Mouse (Mus musculus): ENCODE data around the gene Saysd1. TPM values are rescaled to one million over a fixed set of nuclear protein-coding genes. Genes with fewer than 3 reads are reported as not detected.
A peak's percentile ranks its signal among the peaks of the same experiment; 100 is the strongest.

The Saysd1 gene
- polyA plus RNA-seq, 1 experiment from 2014 or later, result 21.5 TPM

GRCm38 (mm10) chr14:20169251-20169650 is 30.9 kb upstream of the Saysd1 start:
- Histone ChIP-seq H3K4me2 (ENCODE audit: low read depth, low read length) (no peak overlapping the region), H3K36me3 (ENCODE audit: control insufficient read depth, insufficient read depth, low read length) (no peaks in the 10 kb centered on the region), H3K4me1 (ENCODE audit: control insufficient read depth, insufficient read depth, low read length) (peaks cover 28% of the 10 kb centered on the region), H3K9me3 (ENCODE audit: control insufficient read depth, low read length) (no peaks in the 10 kb centered on the region), H3K9ac (ENCODE audit: low read depth, low read length) (no peak overlapping the region), H3K4me3 (ENCODE audit: low read length) (no peak overlapping the region), H3K27ac (ENCODE audit: low read length) (no peak overlapping the region), H3K27me3 (replicated peaks; ENCODE audit: control insufficient read depth, insufficient read depth, low read length) (no peaks in the 10 kb centered on the region)
- no peak for ATAC-seq
- 90% methylated on average over 4 of the region's 4 CpGs for WGBS

- no peak overlapping the region for H3K27ac ChIP-seq (ENCODE audit: low read length)
- no peak overlapping the region for H3K9ac ChIP-seq (ENCODE audit: low read depth, low read length)
- no peaks in the 10 kb centered on the region for H3K36me3 ChIP-seq (ENCODE audit: control insufficient read depth, insufficient read depth, low read length)
- H3K27me3 ChIP-seq (replicated peaks; ENCODE audit: control insufficient read depth, insufficient read depth, low read length), result no peaks in the 10 kb centered on the region
- H3K4me1 ChIP-seq (ENCODE audit: control insufficient read depth, insufficient read depth, low read length), result peaks cover 30% of the 10 kb centered on the region
- H3K9me3 ChIP-seq (ENCODE audit: control insufficient read depth, low read length), result no peaks in the 10 kb centered on the region
- no peak for ATAC-seq
- WGBS, result 90% methylated on average over 1 of the region's 1 CpGs
- H3K4me3 ChIP-seq (ENCODE audit: low read length), result no peak overlapping the region
- H3K4me2 ChIP-seq (ENCODE audit: low read depth, low read length), result no peak overlapping the region
These were observed 30.1 kb upstream of the Saysd1 start for GRCm38 (mm10) chr14:20168478-20168877.

GRCm38 (mm10) chr14:20168054-20168453 is 29.7 kb upstream of the Saysd1 start:
- Histone ChIP-seq H3K9ac (ENCODE audit: low read depth, low read length) (no peak overlapping the region), H3K27ac (ENCODE audit: low read length) (no peak overlapping the region), H3K9me3 (ENCODE audit: control insufficient read depth, low read length) (no peaks in the 10 kb centered on the region), H3K4me2 (ENCODE audit: low read depth, low read length) (no peak overlapping the region), H3K27me3 (replicated peaks; ENCODE audit: control insufficient read depth, insufficient read depth, low read length) (no peaks in the 10 kb centered on the region), H3K4me3 (ENCODE audit: low read length) (no peak overlapping the region), H3K4me1 (ENCODE audit: control insufficient read depth, insufficient read depth, low read length) (peaks cover 33% of the 10 kb centered on the region), H3K36me3 (ENCODE audit: control insufficient read depth, insufficient read depth, low read length) (no peaks in the 10 kb centered on the region)
- ATAC-seq, result no peak
- 87% methylated on average over 2 of the region's 2 CpGs for WGBS

- Histone ChIP-seq H3K27me3 (replicated peaks; ENCODE audit: control insufficient read depth, insufficient read depth, low read length) (no peaks in the 10 kb centered on the region), H3K4me1 (ENCODE audit: control insufficient read depth, insufficient read depth, low read length) (peaks cover 43% of the 10 kb centered on the region), H3K36me3 (ENCODE audit: control insufficient read depth, insufficient read depth, low read length) (no peaks in the 10 kb centered on the region), H3K9me3 (ENCODE audit: control insufficient read depth, low read length) (no peaks in the 10 kb centered on the region), H3K9ac (ENCODE audit: low read depth, low read length) (no peak overlapping the region), H3K4me2 (ENCODE audit: low read depth, low read length) (no peak overlapping the region), H3K27ac (ENCODE audit: low read length) (0 out of 2 replicates have a peak overlapping the region, but pooled peaks have one; percentile 30), H3K4me3 (ENCODE audit: low read length) (no peak overlapping the region)
- 64% methylated on average over 1 of the region's 1 CpGs for WGBS
- no peak for ATAC-seq
These were observed 27.1 kb upstream of the Saysd1 start for GRCm38 (mm10) chr14:20165413-20165812.

- no peaks in the 10 kb centered on the region for H3K36me3 ChIP-seq (ENCODE audit: control insufficient read depth, insufficient read depth, low read length)
- 0 out of 2 replicates have a peak overlapping the region, but pooled peaks have one; percentile 4 for H3K9ac ChIP-seq (ENCODE audit: low read depth, low read length)
- 49% methylated on average over 7 of the region's 7 CpGs for WGBS
- H3K4me2 ChIP-seq (ENCODE audit: low read depth, low read length), result no peak overlapping the region
- no peak overlapping the region for H3K4me3 ChIP-seq (ENCODE audit: low read length)
- no peak overlapping the region for H3K27ac ChIP-seq (ENCODE audit: low read length)
- peak; percentile 52 for ATAC-seq
- peaks cover 52% of the 10 kb centered on the region for H3K4me1 ChIP-seq (ENCODE audit: control insufficient read depth, insufficient read depth, low read length)
- H3K27me3 ChIP-seq (replicated peaks; ENCODE audit: control insufficient read depth, insufficient read depth, low read length), result no peaks in the 10 kb centered on the region
- H3K9me3 ChIP-seq (ENCODE audit: control insufficient read depth, low read length), result no peaks in the 10 kb centered on the region
These were observed 26.1 kb upstream of the Saysd1 start for GRCm38 (mm10) chr14:20164438-20164837.

- Histone ChIP-seq H3K36me3 (ENCODE audit: control insufficient read depth, insufficient read depth, low read length) (no peaks in the 10 kb centered on the region), H3K27ac (ENCODE audit: low read length) (peak overlapping the region; percentile 55), H3K9me3 (ENCODE audit: control insufficient read depth, low read length) (no peaks in the 10 kb centered on the region), H3K4me3 (ENCODE audit: low read length) (no peak overlapping the region), H3K4me1 (ENCODE audit: control insufficient read depth, insufficient read depth, low read length) (peaks cover 58% of the 10 kb centered on the region), H3K27me3 (replicated peaks; ENCODE audit: control insufficient read depth, insufficient read depth, low read length) (no peaks in the 10 kb centered on the region), H3K4me2 (ENCODE audit: low read depth, low read length) (no peak overlapping the region), H3K9ac (ENCODE audit: low read depth, low read length) (no peak overlapping the region)
- peak; percentile 16; the same call in 1 of the 2 replicates for ATAC-seq
- 49% methylated on average over 6 of the region's 6 CpGs for WGBS
These were observed 24.4 kb upstream of the Saysd1 start for GRCm38 (mm10) chr14:20162686-20163085.

- 37% methylated on average over 8 of the region's 8 CpGs for WGBS
- H3K27ac ChIP-seq (ENCODE audit: low read length), result peak overlapping the region; percentile 45; the same call in 1 of the 2 replicates
These were observed 20.7 kb upstream of the Saysd1 start for GRCm38 (mm10) chr14:20158727-20159681.

GRCm38 (mm10) chr14:20157595-20157994 is 19.3 kb upstream of the Saysd1 start:
- no peaks in the 10 kb centered on the region for H3K9me3 ChIP-seq (ENCODE audit: control insufficient read depth, low read length)
- no peaks in the 10 kb centered on the region for H3K36me3 ChIP-seq (ENCODE audit: control insufficient read depth, insufficient read depth, low read length)
- H3K9ac ChIP-seq (ENCODE audit: low read depth, low read length), result no peak overlapping the region
- ATAC-seq, result no peak
- H3K27ac ChIP-seq (ENCODE audit: low read length), result no peak overlapping the region
- no peaks in the 10 kb centered on the region for H3K27me3 ChIP-seq (replicated peaks; ENCODE audit: control insufficient read depth, insufficient read depth, low read length)
- H3K4me2 ChIP-seq (ENCODE audit: low read depth, low read length), result no peak overlapping the region
- no peak overlapping the region for H3K4me3 ChIP-seq (ENCODE audit: low read length)
- peaks cover 32% of the 10 kb centered on the region for H3K4me1 ChIP-seq (ENCODE audit: control insufficient read depth, insufficient read depth, low read length)
- 74% methylated on average over 10 of the region's 10 CpGs for WGBS

More at GRCm38 (mm10) chr14:20158727-20159681, 20.7 kb upstream of the Saysd1 start:
- peak; percentile 57 for ATAC-seq
- peaks cover 40% of the 10 kb centered on the region for H3K4me1 ChIP-seq (ENCODE audit: control insufficient read depth, insufficient read depth, low read length)
- H3K4me3 ChIP-seq (ENCODE audit: low read length), result no peak overlapping the region
- H3K36me3 ChIP-seq (ENCODE audit: control insufficient read depth, insufficient read depth, low read length), result no peaks in the 10 kb centered on the region
- 0 out of 2 replicates have a peak overlapping the region, but pooled peaks have one; percentile 9 for H3K9ac ChIP-seq (ENCODE audit: low read depth, low read length)
- no peak overlapping the region for H3K4me2 ChIP-seq (ENCODE audit: low read depth, low read length)
- no peaks in the 10 kb centered on the region for H3K9me3 ChIP-seq (ENCODE audit: control insufficient read depth, low read length)
- H3K27me3 ChIP-seq (replicated peaks; ENCODE audit: control insufficient read depth, insufficient read depth, low read length), result no peaks in the 10 kb centered on the region

- Histone ChIP-seq H3K4me3 (ENCODE audit: low read length) (no peak overlapping the region), H3K9me3 (ENCODE audit: control insufficient read depth, low read length) (no peaks in the 10 kb centered on the region), H3K27me3 (replicated peaks; ENCODE audit: control insufficient read depth, insufficient read depth, low read length) (no peaks in the 10 kb centered on the region), H3K27ac (ENCODE audit: low read length) (no peak overlapping the region), H3K4me2 (ENCODE audit: low read depth, low read length) (no peak overlapping the region), H3K9ac (ENCODE audit: low read depth, low read length) (no peak overlapping the region), H3K4me1 (ENCODE audit: control insufficient read depth, insufficient read depth, low read length) (peaks cover 25% of the 10 kb centered on the region), H3K36me3 (ENCODE audit: control insufficient read depth, insufficient read depth, low read length) (no peaks in the 10 kb centered on the region)
- no peak for ATAC-seq
- 68% methylated on average over 10 of the region's 10 CpGs for WGBS
These were observed 17.4 kb upstream of the Saysd1 start for GRCm38 (mm10) chr14:20155718-20156117.
